Mouse (Mus musculus) brain, adult 2 months (tissue): ENCODE data around the gene Ankrd2.

Source experiments
- DNase-seq: peaks from one replicate; pipeline ENCODE4 v3.0.0; 2011; ENCODE audit warnings: low read depth, low spot score

The Ankrd2 gene

GRCm38 (mm10) chr19:42090637-42091141, 54.9 kb downstream of the Ankrd2 start:
- peak; percentile 28 for DNase-seq
